Mouse (Mus musculus) brain, embryonic 14.5 days (tissue): ENCODE data around the gene Angpt4. TPM values are rescaled to one million over a fixed set of nuclear protein-coding genes. Genes with fewer than 3 reads are reported as not detected.
A peak's percentile ranks its signal among the peaks of the same experiment; 100 is the strongest.

Experiments used
- DNase-seq: peaks from one replicate; pipeline ENCODE4 v3.0.0-alpha.2; 2011; ENCODE audit warnings: low read depth
- CTCF ChIP-seq: fragments of 200-500 bp; IDR thresholded peaks from 2 replicates; pipeline ENCODE4 v1.5.1; 2012; ENCODE audit warnings: inconsistent platforms, mild to moderate bottlenecking, moderate library complexity, borderline replicate concordance; ENCODE audit not compliant: insufficient read depth, insufficient read length; ENCODE audit errors: extremely low read depth
- POLR2A ChIP-seq: fragments of 200-500 bp; IDR thresholded peaks from 2 replicates; pipeline ENCODE4 v1.6.1; 2012; ENCODE audit warnings: mild to moderate bottlenecking, inconsistent platforms, borderline replicate concordance; ENCODE audit not compliant: poor library complexity, insufficient read depth, insufficient read length, severe bottlenecking; ENCODE audit errors: extremely low read depth
- polyA plus RNA-seq: library from polyadenylated mRNA; depleted of rRNA; stranded (reverse); fragments of >200 nt; gene quantifications from 2 replicates; pipeline ENCODE4 v1.2.3, GENCODE M21; 2012; rRNA removed

Gene Angpt4
- polyA plus RNA-seq, 1 experiment: 0.12 TPM

DNA sequence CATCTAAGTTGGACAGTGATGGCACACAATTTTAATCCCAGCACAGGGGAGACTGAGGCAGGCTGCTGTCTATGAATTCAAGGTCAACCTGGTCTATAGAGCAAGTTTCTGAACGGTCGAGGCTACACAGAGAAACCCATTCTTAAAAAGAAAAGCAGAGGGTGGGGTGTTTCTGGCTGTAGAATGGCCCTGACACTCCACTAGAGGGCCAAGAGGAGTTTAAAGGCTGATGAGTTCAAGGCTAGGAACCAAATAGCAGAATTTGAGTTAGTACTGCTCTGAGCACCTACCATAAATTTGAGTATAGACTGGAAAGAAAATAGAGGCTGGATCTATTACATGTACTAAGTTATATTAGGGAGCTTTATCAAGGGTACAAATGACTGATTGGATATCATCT, 78.0 kb downstream of the Angpt4 start:
- no peak for DNase-seq
- no peak for TF ChIP-seq CTCF
- TF ChIP-seq POLR2A: no peak

GRCm38 (mm10) chr2:151990985-151991394, 80.0 kb downstream of the Angpt4 start:
- peak; percentile 91 for DNase-seq
- no peak for TF ChIP-seq CTCF
- no peak for TF ChIP-seq POLR2A

- DNase-seq: peak; percentile 56
- TF ChIP-seq POLR2A: no peak
- TF ChIP-seq CTCF: no peak
Measured at GRCm38 (mm10) chr2:151991446-151991845, 80.4 kb downstream of the Angpt4 start.

DNA sequence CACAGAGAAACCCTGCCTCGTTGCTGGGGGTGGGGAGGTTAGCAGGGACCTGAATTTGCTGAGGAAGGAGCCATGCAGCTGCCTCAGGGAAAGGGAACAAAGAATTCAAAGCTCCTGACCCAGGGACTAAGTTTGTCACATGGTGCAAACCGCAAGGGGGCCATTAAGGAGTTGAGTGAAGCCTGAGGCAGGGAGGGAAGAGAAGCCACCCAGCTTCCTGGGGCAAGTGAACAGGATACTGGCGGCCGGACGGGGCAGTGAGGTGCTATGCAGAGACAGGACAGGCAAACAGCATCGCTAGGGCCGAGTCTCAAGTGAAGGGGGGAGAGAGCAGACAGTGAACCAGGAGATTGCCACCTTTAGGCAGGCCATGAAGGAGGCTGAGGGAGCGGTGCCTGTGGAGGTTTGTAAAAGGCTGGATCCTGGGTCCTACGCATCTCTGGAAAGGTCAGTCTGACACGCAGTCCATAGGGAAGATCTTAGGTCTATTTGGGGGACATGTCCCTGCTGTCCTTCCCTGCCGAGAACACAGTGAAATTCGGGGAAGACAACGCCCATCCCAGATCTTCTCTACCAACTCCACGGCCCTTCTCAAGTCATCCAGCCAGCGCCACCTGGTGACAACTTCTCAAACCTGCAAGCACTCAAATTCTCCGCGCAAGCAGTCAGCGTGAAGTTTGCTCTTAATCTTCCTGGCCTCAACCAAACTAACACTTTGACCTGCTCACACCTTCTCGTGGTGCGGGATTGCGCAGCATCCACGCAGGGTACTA, 83.5 kb downstream of the Angpt4 start:
- no peak for TF ChIP-seq POLR2A
- peak; percentile 94 for TF ChIP-seq CTCF
- peak; percentile 88 for DNase-seq

Other genes with a start within 250 kb of the Angpt4 start
- 0.18 TPM in 1 of 2 replicates, not detected in the other for gene Rad21l, start 242.7 kb upstream of the Angpt4 start, polyA plus RNA-seq
- gene Tmem74b, start 209.2 kb upstream of the Angpt4 start, polyA plus RNA-seq: 22.7 and 23.4 TPM in 2 replicates
- gene Psmf1, start 167.0 kb upstream of the Angpt4 start, polyA plus RNA-seq: 52.8 and 55.9 TPM in 2 replicates
- 0.15 and 0.22 TPM in 2 replicates for gene Rspo4, start 68.3 kb upstream of the Angpt4 start, polyA plus RNA-seq
- gene Fam110a, start 69.0 kb downstream of the Angpt4 start, polyA plus RNA-seq: 40.1 and 41.2 TPM in 2 replicates
- gene Slc52a3, start 85.3 kb downstream of the Angpt4 start, polyA plus RNA-seq: 0.95 and 1.4 TPM in 2 replicates
- 66.5 and 88.8 TPM in 2 replicates for gene Scrt2, start 170.3 kb downstream of the Angpt4 start, polyA plus RNA-seq
- 17.9 and 18.5 TPM in 2 replicates for gene Srxn1, start 194.3 kb downstream of the Angpt4 start, polyA plus RNA-seq
- 2.0 and 2.4 TPM in 2 replicates for gene Tcf15, start 232.4 kb downstream of the Angpt4 start, polyA plus RNA-seq